Mouse (Mus musculus): Measurements from ENCODE around the gene Map4k5. TPM values are rescaled to one million over a fixed set of nuclear protein-coding genes. Genes with fewer than 3 reads are reported as not detected.

The Map4k5 gene
- total RNA-seq, 2 experiments from 2014 or later: 31.3 to 39.8 TPM

DNA sequence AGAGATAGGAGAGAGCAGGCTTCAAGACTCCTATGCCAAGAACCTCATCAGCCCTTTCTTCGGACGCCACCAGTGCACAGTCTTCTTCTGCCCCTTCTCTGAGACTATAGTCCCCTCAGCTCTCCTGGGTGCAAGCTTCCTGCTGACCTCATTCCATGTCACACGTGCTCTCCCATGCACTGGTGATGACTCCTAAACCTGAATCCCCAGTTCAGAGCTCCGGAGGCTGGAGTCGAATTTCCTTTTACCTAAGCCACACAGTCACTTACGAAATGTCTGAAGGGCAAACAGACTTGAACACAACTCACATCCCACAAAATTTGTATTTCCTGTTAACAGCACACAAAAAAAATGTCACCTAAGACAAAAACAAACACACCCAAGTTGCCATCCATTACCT, 5.2 kb downstream of the Map4k5 start:
- no peak for DNase-seq

DNA sequence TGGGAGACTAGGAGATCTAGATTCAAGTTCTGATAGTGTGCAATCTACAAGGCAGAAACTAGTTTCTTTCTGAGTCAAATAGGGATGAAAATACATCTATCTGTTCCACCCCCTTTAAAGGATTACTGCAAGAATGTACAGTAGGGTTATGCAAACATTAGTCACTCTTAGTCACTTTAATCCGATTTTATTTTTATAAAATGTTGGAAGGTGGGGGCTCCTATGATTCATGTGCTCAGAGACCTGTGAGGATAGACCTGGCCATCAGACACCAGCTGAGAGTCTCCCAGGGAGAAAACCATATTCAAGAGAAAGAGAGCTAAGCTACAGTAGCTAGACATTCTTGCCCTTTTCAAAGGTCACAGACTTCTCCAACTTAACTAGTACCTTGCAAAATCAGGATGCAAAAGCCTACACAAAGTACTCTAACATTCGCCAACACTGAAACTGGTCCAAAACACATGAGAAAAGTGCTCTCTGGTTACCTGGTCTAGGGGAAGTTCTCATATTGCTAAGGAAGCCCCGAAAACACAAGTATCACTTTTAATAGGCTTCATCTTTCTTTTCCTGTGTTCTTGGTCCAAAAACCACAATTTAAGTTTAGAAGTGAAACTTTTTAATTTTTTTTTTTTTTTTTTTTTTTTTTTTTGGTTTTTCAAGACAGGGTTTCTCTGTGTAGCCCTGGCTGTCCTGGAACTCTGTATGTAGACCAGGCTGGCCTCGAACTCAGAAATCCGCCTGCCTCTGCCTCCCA, 7.7 kb downstream of the Map4k5 start:
- no peak for DNase-seq

DNA sequence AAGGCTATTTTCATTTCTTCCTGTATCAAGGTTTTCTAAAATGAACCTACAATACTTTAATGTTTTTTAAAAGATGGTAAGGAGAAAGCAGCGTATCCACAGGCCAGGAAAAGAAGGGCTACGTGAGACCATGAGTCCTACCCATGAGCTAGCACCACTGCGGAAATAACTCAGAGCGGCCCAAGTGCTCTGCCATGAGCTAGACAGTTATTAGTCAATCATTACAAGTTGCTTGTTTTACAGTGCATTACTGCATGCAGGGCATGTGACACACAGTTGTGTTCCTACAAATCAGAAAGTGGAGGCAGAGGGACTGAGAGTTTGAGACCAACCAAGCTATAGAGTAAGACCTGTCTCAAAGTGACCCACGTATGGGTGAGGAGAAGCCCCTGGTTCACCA, 8.9 kb downstream of the Map4k5 start:
- DNase-seq: no peak

DNA sequence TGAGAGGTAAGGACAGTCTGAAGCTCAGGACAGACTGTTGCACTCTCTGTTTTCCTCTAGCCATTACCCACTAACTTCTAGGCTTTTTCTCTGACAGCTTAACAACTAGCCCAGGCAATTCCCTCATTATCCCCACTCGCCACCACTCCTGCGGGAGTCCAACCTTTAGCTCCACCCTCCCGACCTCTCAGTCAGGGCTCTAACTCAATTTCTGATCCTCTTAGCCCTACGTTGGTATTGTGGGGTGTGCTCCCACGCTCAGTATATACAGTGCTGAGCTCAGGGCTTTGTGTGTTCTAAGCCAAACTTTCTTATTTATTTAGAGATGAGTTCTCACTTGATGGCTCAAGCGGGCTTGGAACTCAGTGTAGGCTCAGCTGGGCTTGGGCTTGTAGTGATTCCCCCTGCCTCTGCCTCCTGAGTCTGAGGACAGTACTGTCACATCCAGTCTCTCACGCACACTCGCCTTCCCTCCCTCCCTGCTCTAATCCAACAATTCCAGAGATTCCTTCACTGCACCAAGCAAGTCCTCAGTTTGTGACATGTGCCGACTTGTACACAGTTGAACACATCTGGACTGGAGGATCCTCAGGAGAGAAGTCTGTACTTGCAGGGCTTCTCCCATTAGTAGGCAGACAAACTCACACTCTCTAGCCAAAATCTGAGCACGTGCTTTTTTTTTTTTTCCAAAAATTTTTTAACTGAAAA, 11.6 kb downstream of the Map4k5 start:
- DNase-seq: no peak

DNA sequence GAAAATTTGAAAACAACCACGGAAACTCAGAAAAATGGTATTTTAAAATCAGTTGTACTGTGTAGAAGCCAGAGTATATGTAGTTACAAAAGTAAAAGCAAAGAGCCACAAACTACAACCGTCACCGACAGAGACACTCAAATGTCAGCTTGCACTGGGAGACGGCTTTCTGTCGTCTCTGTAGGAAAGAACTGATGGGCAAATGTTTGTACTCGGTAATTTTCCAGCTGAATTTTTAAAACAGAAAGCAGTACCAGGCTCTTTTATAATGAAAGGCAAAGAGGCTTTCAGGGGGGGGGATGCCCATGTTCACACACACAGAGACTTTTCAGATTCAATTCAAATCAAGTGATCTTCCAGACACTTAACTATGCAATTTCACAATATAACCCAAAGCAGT, 13.3 kb downstream of the Map4k5 start:
- DNase-seq: no peak

DNA sequence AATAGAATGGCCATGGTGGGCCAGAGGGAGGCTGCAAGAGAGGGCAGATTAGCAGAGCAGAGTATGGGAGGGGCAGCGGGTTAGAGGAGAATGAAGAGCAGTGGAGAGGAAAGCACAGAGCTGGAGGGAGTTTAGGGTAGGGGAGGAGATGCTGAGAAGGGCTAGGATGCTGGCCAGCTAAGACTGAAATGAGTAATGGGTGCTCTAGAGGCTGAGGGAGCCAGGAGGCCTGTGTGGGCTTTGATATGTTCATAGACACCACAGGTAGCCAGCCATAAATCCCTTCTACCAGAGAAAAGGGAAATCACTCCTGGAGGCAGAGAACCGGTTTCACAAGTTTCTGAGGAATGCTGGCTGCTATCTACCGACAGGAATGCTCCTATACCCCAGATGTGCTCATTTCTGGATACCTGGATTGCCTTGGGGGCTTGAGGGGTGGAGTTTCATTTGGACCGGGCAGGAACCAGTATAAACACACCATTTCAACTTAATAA, 13.8 kb downstream of the Map4k5 start:
- DNase-seq: no peak

DNA sequence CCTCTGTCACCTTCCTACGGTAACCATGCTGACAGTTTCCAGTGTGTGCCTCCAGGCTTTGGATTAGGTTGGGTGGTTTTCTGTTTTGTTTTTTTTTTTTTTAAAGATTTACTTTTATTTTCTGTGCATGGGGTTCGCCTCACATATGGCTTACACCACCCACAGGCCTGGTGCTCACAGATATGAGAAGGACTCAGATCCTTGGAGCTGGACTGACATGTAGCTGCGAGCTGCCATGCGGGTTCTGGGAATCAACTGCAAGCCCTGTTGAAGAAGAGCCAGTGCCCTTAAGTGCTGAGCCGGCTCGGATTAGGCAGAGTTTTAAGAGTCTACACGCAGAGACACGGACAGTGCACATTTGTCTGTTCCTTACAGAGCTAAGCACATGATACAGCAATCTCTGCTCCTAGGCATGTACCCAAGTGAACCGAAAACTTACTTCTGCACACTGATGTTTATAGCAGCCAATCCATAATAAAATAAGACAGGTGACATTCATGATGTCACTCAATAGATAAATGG, 15.1 kb downstream of the Map4k5 start:
- no peak for DNase-seq

DNA sequence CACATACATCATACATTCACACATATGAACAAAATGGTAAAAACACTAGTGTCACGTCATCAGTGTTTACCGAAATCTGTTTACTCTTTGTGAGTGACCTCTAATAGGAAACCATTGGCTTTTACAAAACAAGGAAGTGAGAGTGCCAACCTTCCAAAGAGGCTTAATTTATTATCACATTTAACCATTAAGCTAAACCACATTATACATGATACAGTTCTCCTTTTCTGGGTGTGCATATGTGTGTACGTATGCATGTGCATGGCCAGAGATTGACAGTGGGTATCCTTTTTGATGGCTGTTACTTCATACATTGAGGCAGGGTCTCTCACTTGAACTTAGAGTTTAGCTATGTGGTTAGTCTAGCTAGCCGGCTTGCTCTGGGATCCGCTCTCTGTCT, 21.4 kb downstream of the Map4k5 start:
- no peak for DNase-seq

DNA sequence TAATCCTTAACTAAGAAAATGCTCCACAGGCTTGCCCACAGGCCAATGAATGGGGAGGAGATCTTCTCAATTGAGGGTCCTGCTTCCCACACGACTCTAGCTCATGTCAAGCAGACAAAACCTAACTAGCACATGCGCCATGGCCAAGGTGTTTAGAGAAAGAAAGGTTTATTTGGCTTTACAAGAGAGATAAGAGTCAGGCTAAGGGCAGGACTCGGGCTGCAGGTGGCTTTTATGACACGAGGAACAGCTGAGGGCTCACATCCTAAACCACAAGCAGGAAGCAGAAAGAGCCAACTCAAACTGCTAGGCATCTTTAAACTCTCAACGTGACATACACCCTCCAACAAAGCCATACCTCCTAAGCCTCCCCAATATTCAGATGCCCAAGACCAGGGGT, 25.7 kb downstream of the Map4k5 start:
- no peak for DNase-seq

DNA sequence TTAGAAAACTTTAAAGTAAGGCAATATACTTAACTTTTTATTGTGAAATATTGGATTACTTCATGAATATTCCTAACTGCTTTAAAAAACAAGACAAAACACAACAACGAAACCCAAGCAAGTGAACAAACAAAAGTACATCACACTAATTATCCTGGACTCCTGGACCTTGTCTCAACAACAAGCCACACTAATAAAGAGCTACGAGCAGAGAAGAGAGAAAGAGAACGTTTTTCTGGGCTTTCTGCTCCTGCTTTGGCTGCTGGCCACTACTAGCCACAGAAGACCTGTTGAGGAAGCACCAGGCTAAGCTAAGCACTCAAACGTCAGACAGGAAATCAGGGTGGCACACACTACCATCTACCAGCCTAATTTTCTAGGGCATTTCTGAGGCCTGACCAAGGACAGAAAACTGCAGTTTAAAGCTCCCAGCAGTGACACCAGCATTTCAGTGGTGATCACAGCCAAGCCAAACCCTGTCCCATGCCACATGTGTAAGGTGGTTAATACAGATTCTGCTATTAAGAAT, 28.8 kb downstream of the Map4k5 start:
- DNase-seq: no peak

DNA sequence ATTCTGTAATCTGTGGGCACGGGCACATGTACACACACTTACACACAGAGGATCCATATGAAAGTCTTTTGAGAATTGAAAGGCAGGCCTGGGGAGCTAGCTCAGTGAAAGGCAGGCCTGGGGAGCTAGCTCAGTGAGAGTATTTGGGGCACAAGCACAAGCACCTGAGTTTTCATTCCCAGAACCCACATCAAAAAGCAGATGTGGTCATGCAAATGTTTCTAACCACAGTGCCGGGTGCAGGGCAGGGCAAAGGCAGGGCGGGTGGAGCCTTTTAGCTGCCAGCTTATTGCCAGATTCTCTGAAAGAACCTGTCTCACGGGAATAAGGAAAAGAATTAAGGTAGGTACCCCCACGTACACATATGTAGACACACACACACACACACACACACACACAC, 29.5 kb downstream of the Map4k5 start:
- DNase-seq: no peak

DNA sequence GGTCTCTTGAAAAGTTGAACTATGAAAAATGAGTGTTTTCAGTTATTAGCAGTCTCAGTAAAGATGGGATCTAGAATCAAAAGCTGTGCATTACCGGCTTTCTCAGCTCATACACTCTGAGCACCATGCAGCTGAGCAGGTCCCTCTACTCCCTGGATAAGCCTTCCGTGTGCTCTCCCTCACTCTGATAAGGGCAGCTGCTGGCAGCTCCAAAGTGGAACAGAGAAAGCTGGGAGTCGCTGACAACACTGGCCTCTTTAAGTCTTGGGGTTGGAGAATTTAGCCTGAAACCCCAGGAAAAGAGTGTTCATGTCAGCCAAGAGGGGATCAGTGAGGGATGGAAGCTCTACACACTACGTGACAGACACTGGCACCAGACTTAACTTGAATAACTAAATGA, 34.2 kb downstream of the Map4k5 start:
- no peak for DNase-seq

DNA sequence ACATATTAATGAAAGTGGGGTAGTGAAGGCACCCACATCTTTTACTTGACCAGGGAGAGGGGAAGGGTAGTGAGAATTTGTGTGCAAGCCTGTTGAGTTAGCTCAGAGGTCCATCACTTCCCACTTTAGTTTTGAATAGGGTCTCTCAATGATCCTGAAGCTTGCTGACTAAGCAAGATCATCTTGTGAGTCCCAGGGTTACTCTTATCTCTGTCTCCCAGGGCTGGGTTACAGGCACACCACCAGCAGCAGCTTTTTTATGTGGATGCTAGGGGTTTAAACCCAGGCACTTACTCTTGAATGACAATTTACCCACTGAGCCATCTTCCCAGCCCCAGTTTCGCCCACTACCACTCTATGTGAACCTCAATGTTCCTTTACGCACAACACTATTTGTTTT, 35.4 kb downstream of the Map4k5 start:
- no peak for DNase-seq

DNA sequence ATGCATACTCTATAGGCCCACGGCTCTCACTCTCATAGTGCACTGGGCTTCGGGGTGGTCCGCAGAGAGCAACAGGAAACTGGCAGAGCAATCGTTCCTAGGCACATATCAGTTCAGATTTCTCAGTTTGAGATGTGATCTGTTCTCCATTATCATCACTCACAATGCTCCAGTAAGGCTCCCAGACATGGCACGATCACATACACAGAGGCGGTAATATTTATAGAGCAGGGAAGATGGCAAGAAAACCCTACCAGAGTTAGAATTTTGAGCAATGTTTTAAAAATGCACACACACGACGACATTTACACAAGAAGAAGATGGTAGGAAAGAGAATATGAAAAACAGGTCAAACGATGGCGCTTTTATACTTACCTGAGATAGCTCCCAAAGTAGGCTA, 36.6 kb downstream of the Map4k5 start:
- DNase-seq: no peak

DNA sequence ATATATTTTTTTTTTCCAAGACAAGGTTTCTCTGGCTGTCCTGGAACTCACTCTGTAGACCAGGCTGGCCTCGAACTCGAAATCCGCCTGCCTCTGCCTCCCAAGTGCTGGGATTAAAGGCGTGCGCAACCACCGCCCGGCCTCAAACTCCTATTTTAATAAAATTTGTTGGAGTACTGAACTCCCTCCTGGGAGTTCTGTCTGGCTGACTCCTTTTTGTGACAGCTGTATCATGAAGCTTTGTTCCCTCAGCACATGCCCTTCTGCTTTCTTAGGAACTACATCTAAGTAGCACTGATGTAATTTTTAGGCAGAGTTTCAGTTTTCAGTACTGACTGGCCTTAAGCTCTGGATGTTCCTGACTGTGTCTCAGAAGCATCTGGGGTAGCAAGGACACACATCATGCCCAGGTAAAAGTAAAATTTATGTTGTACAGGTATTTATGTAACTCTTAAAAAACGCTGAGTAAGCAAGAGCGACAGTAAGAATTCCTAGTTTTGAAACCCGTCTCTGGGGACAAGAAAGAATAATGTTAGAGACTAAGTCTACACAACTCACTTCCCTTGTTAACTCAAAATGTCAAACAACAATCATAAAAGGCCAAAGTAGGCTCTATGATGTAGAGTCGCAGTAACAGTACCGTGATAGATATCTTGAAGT, 37.2 kb downstream of the Map4k5 start:
- no peak for DNase-seq

DNA sequence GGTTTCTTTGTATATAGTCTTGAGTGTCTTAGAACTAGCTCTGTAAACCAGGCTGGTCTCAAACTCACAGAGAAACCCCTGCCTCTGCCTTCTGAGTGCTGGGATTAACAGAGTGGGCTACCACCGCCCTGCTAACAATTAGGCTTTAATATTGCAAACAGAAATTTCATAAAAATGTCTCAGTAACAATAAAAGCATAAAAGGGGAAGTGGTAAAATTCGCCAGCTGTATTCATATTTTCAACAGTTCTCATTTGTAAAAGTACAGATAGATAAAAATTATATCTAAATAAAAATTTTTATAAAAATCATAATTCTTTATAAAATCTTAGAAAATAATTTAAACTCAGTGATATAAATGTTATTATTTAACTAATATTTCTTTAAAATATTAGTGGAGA, 39.1 kb downstream of the Map4k5 start:
- no peak for DNase-seq

DNA sequence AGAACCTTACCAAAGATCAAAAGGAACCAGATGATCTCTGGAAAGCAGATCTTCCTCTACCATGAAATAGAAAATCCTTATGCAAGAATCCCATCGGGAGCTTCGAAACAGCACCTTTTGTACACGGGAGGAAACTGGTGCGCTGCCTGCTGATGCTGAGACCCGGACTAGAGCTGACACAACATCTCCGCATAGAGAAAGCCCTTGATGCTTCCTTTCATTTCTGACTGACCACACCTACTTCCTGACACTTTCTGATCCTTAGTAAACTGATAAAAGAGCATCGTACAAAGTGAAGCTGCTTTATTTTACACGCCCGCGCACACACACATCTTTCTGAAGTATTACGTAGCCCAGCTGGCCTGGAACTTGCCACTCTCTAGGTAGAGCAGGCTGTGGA, 39.6 kb downstream of the Map4k5 start:
- DNase-seq: no peak

DNA sequence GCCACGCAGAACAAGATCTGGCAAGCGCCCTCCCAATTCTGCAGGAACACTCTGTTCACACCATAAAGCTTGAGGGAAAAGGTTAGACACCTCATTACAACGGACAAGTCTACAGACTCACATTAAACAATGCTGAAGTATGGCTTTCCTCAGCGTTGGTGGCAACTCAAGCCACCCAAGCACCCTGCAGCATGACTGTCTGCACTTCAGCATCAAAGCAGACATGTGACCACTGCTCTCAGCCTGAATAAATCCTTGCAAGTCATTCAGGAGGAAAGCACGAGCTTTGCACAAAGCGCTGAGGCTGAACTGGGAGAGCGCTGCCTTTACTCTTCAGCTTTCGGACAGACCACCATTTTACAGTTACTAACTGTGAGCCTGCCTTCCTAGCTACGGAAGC, 40.7 kb downstream of the Map4k5 start:
- no peak for DNase-seq

DNA sequence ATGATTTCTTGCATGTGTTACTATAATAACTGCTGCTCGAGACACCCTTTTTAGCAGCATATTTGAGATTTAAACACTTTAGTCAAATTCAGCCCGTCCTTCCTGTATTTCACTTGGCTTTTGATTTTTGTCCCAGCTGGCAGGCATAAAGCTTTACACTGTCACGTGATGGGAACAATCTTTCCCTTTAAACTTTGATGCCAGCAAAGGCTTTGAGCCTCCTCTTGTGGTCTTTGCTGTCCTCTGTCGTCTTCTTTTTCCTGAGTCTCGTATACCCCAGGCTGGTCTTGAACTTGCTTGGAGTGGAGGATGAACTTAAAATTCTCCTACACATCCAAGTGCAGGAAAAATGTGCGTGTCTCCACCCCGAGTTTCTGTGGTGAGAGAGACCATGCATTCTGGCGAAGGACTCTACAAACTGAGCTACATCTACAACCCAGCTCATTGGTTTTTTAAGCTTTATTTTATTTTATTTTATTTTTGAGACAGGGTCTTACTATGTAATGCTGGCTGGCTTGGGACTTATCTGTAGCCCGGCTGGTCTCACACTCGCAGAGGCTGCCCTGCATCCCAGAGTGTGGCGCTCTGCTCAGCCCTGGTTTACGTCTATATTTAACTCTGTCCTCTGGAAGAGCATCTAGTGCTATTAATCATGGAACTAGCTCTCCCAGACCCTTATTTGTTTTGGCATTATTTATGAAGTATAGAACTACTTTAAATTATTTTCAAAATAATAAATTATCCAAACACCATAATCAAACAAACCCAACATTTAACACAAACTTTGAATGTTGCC, 44.7 kb downstream of the Map4k5 start:
- DNase-seq: no peak

DNA sequence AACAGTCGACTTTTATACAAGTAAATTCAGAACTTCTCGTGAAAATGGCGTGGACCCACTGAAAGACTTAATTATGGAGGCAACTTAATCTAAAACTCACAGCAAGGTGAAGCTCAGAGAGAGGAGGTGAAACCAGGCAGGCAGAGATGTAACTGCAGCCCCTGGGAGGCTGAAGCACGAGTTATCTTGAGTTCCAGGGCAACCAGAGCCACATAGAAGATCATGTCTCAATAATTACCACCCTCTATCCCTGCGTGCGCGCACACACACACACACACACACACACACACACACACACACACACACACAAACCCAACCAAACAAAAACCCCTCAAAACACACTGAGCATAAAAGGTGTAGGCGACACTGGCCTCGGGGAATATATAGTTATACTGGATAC, 46.5 kb downstream of the Map4k5 start:
- DNase-seq: no peak

DNA sequence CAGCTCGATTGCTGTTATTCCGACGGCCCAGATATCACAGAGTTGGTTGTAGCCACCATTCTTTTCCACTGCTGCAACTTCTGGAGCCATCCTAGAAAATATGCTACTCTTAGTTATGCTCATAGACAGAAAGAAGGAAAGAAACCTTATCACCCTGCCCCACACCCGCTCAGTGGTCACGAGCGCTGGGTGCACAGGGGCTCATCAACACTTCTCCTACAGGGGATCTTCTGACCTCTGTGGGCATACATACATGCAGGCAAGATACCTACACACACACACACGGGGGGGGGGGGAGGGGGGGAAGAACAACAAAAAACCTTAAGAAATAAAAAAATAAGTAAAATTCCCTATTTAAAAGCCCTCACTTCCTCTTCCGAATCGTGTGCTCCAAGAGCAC, 47.3 kb downstream of the Map4k5 start:
- no peak for DNase-seq
